12 mouse cellular contexts compared by ENCODE assay signal in the genomic region with DNA sequence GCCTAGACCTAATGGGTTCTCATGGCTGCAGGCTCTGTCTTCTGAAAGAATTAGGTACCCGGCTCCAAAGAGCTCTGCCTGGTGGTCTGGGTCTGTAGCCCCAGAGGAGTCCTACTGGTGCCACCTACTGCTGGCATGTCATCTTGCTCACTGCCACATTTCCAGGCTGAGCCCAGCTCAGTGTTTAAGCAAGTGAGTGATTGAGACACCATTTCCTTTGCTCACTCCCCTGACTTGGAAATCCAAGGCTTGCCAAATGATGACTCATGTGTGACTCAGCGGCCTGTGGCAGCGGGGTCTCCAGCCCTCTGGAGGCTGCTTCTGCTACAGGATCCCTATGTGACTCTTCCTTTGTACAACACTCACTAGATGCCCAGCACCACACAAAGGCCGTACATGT.
DNase-seq lines count a peak whose midpoint lies in the region; ATAC-seq and TF ChIP-seq lines count a peak whose summit lies in the region.
"Had no signal": no experiment of that assay in that cellular context is flagged by ENCODE, and none has a peak within 500 bp of the region (broad histone marks: within the 10 kb centered on the region; RNA-seq: fewer than 3 reads in every experiment).

No protein-coding gene starts in this region.

- peak; percentile 5 for DNase-seq in cerebellum, adult 8-10 months
- no peak for DNase-seq in cerebellum, adult 11-12 months
- DNase-seq in midbrain, postnatal 0 days (ENCODE audit: low spot score) = no peak
- no peak for DNase-seq in midbrain, embryonic 11.5 days (ENCODE audit: low spot score, missing footprints)
- DNase-seq in fibroblast of lung, adult 2 months (ENCODE audit: low read depth) = peak; percentile 51
- no peak for DNase-seq in layer of hippocampus, postnatal 14 days (ENCODE audit: low spot score in 2 of 2)
- DNase-seq in testis, postnatal 10 days (ENCODE audit: low spot score) = no peak
- DNase-seq: cerebellum, postnatal 14 days; kidney, adult 8-10 months had no signal

- no peak overlapping the region for H3K4me2 ChIP-seq in midbrain, postnatal 0 days (ENCODE audit: low read depth, low read length, poor library complexity, severe bottlenecking)
- no peak overlapping the region for H3K4me2 ChIP-seq in midbrain, embryonic 11.5 days
- H3K4me2 ChIP-seq: forebrain, embryonic 13.5 days; midbrain, embryonic 12.5 days had no signal

- H3K4me1 ChIP-seq in midbrain, postnatal 0 days (ENCODE audit: insufficient read depth, low read length) = no peaks in the 10 kb centered on the region; the same call in 1 of the 2 replicates
- H3K4me1 ChIP-seq in midbrain, embryonic 11.5 days (ENCODE audit: control insufficient read depth, insufficient read depth, low read length) = no peaks in the 10 kb centered on the region

- ATAC-seq in midbrain, postnatal 0 days (ENCODE audit: low FRiP score) = no peak
- ATAC-seq in midbrain, embryonic 11.5 days (ENCODE audit: low FRiP score) = no peak
- ATAC-seq in megakaryocyte, adult 5-6 weeks (ENCODE audit: poor library complexity, severe bottlenecking) = peak; percentile 89
- ATAC-seq: forebrain, embryonic 13.5 days had no signal

- no peaks in the 10 kb centered on the region for H3K9me3 ChIP-seq in midbrain, postnatal 0 days (ENCODE audit: low read length)
- no peaks in the 10 kb centered on the region for H3K9me3 ChIP-seq in midbrain, embryonic 11.5 days (ENCODE audit: control insufficient read depth, low read length)
- H3K9me3 ChIP-seq: forebrain, embryonic 13.5 days; midbrain, embryonic 12.5 days had no signal

- H3K4me3 ChIP-seq in midbrain, postnatal 0 days (ENCODE audit: low read depth, low read length) = no peak overlapping the region
- no peak overlapping the region for H3K4me3 ChIP-seq in midbrain, embryonic 11.5 days (ENCODE audit: low read depth, low read length)
- H3K4me3 ChIP-seq: forebrain, embryonic 13.5 days; midbrain, embryonic 12.5 days had no signal

- no peak overlapping the region for H3K27ac ChIP-seq in midbrain, postnatal 0 days (ENCODE audit: low read depth, low read length)
- no peak overlapping the region for H3K27ac ChIP-seq in midbrain, embryonic 11.5 days (ENCODE audit: low read depth, low read length)
- H3K27ac ChIP-seq: forebrain, embryonic 13.5 days; midbrain, embryonic 12.5 days had no signal

- WGBS in midbrain, postnatal 0 days = 88% methylated on average over 4 of the region's 4 CpGs
- WGBS in midbrain, embryonic 11.5 days = 88% methylated on average over 4 of the region's 4 CpGs

- H3K27me3 ChIP-seq in midbrain, postnatal 0 days (ENCODE audit: insufficient read depth, low read length) = no peaks in the 10 kb centered on the region
- no peaks in the 10 kb centered on the region for H3K27me3 ChIP-seq in midbrain, embryonic 11.5 days (ENCODE audit: control insufficient read depth, insufficient read depth, low read length)

- no peaks in the 10 kb centered on the region for H3K36me3 ChIP-seq in midbrain, postnatal 0 days (ENCODE audit: insufficient read depth, low read length)
- H3K36me3 ChIP-seq in midbrain, embryonic 11.5 days (ENCODE audit: control insufficient read depth, insufficient read depth, low read length) = no peaks in the 10 kb centered on the region
- H3K36me3 ChIP-seq: midbrain, embryonic 12.5 days had no signal

- no peak overlapping the region for H3K9ac ChIP-seq in midbrain, postnatal 0 days (replicated peaks; ENCODE audit: low read length, poor library complexity, severe bottlenecking)
- no peak overlapping the region for H3K9ac ChIP-seq in midbrain, embryonic 11.5 days (ENCODE audit: low read length)
- H3K9ac ChIP-seq: forebrain, embryonic 13.5 days; midbrain, embryonic 12.5 days had no signal

- peak; percentile 31 for TF ChIP-seq CTCF in midbrain, postnatal 0 days (IDR thresholded peaks at IDR 0.05)

Comparison
In these comparisons a context has a peak if more than half of its experiments do, and no peak if none do; other contexts are left out.
1. DNase-seq: peak in cerebellum, adult 8-10 months (single experiment) and fibroblast of lung, adult 2 months (single experiment); none in cerebellum, adult 11-12 months (single experiment), midbrain, postnatal 0 days (single experiment), midbrain, embryonic 11.5 days (single experiment), layer of hippocampus, postnatal 14 days (0 of 2) and testis, postnatal 10 days (single experiment).